Mouse (Mus musculus): ENCODE results near the gene Ccdc107.
"Not testable (repeated sequence)": the region's sequence is repeated elsewhere in the genome, so short reads cannot be mapped to it uniquely, and the experiment has no call there.

Ccdc107 gene

GRCm38 (mm10) chr4:43485666-43486065, 7.0 kb upstream of the Ccdc107 start:
- DNase-seq (ENCODE audit: low spot score) = not testable (repeated sequence)

- no peak for DNase-seq (ENCODE audit: low spot score)
Observed at GRCm38 (mm10) chr4:43489611-43490010, 3.1 kb upstream of the Ccdc107 start.

- no peak for DNase-seq (ENCODE audit: low spot score)
Observed at GRCm38 (mm10) chr4:43490801-43491200, 1.9 kb upstream of the Ccdc107 start.

- peak; percentile 34 for DNase-seq (ENCODE audit: low spot score)
Observed at GRCm38 (mm10) chr4:43492101-43492820, 439 bp upstream of the Ccdc107 start.

GRCm38 (mm10) chr4:43493186-43493845, 616 bp downstream of the Ccdc107 start:
- DNase-seq (ENCODE audit: low spot score) = peak; percentile 95

GRCm38 (mm10) chr4:43493846-43494240, 1.1 kb downstream of the Ccdc107 start:
- DNase-seq (ENCODE audit: low spot score) = no peak

GRCm38 (mm10) chr4:43496587-43496986, 3.9 kb downstream of the Ccdc107 start:
- DNase-seq (ENCODE audit: low spot score) = no peak

- DNase-seq (ENCODE audit: low spot score) = no peak
Observed at GRCm38 (mm10) chr4:43497405-43497804, 4.7 kb downstream of the Ccdc107 start.

GRCm38 (mm10) chr4:43497946-43498345, 5.2 kb downstream of the Ccdc107 start:
- DNase-seq (ENCODE audit: low spot score) = no peak

- DNase-seq (ENCODE audit: low spot score) = no peak
Observed at GRCm38 (mm10) chr4:43498983-43499382, 6.3 kb downstream of the Ccdc107 start.

- peak; percentile 75 for DNase-seq (ENCODE audit: low spot score)
Observed at GRCm38 (mm10) chr4:43499407-43500333, 7.0 kb downstream of the Ccdc107 start, which contains the start of gene Arhgef39. Arhgef39 (minus strand) TSS chr4:43499695.

- no peak for DNase-seq (ENCODE audit: low spot score)
Observed at GRCm38 (mm10) chr4:43503041-43503440, 10.3 kb downstream of the Ccdc107 start.

- no peak for DNase-seq (ENCODE audit: low spot score)
Observed at GRCm38 (mm10) chr4:43503506-43503905, 10.8 kb downstream of the Ccdc107 start.

GRCm38 (mm10) chr4:43504269-43504668, 11.6 kb downstream of the Ccdc107 start:
- no peak for DNase-seq (ENCODE audit: low spot score)

GRCm38 (mm10) chr4:43506074-43506473, 13.4 kb downstream of the Ccdc107 start:
- no peak for DNase-seq (ENCODE audit: low spot score)

- DNase-seq (ENCODE audit: low spot score) = peak; percentile 28
Observed at GRCm38 (mm10) chr4:43506536-43507185, 14.0 kb downstream of the Ccdc107 start, which contains the start of gene Car9. Car9 (plus strand) TSS chr4:43506966.

GRCm38 (mm10) chr4:43507938-43508665, 15.4 kb downstream of the Ccdc107 start:
- DNase-seq (ENCODE audit: low spot score) = no peak

- DNase-seq (ENCODE audit: low spot score) = no peak
Observed at GRCm38 (mm10) chr4:43508666-43508997, 15.9 kb downstream of the Ccdc107 start.

GRCm38 (mm10) chr4:43509109-43509508, 16.4 kb downstream of the Ccdc107 start:
- DNase-seq (ENCODE audit: low spot score) = no peak

GRCm38 (mm10) chr4:43511675-43512454, 19.2 kb downstream of the Ccdc107 start:
- DNase-seq (ENCODE audit: low spot score) = no peak
